Mouse (Mus musculus) hindbrain, embryonic 14.5 days (tissue): ENCODE measurements around the gene Gm3099. TPM values are rescaled to one million over a fixed set of nuclear protein-coding genes. Genes with fewer than 3 reads are reported as not detected.
"Not testable (repeated sequence)": the region's sequence is repeated elsewhere in the genome, so short reads cannot be mapped to it uniquely, and the experiment has no call there.

Source experiments
- ATAC-seq: fragments of 200-750 bp; cut with Nextera tagmentation; 2 replicates; pipeline ENCODE4 v1.8.0; 2017; ENCODE audit warnings: moderate number of reproducible peaks, mild to moderate bottlenecking, moderate TSS enrichment, moderate library complexity; ENCODE audit not compliant: low FRiP score
- DNase-seq: peaks from one replicate; pipeline ENCODE4 v3.0.0-alpha.2; 2015; ENCODE audit warnings: low spot score
- H3K27ac ChIP-seq: fragments of 300-500 bp; sonication (generic); 2 replicates; pipeline ENCODE4 v1.5.1; 2014; ENCODE audit warnings: mild to moderate bottlenecking, moderate library complexity
- H3K27me3 ChIP-seq: fragments of 300-500 bp; sonication (generic); 2 replicates; pipeline ENCODE4 v1.6.1; 2014; ENCODE audit warnings: mild to moderate bottlenecking, low read length, mixed read lengths; ENCODE audit not compliant: control insufficient read depth, insufficient read depth
- H3K36me3 ChIP-seq: fragments of 300-500 bp; sonication (generic); replicated peaks from 2 replicates; pipeline ENCODE4 v1.6.1; 2014; ENCODE audit not compliant: control insufficient read depth, insufficient read depth
- H3K4me1 ChIP-seq: fragments of 300-500 bp; sonication (generic); replicated peaks from 2 replicates; pipeline ENCODE4 v1.6.1; 2014; ENCODE audit warnings: antibody characterized with exemption, low read length, mixed read lengths; ENCODE audit not compliant: control insufficient read depth, insufficient read depth
- H3K4me2 ChIP-seq: fragments of 300-500 bp; sonication (generic); replicated peaks from 2 replicates; pipeline ENCODE4 v1.6.1; 2014; ENCODE audit warnings: mild to moderate bottlenecking, moderate library complexity
- H3K4me3 ChIP-seq: fragments of 300-500 bp; sonication (generic); replicated peaks from 2 replicates; pipeline ENCODE4 v1.5.1; 2014; ENCODE audit warnings: mild to moderate bottlenecking, low read length
- H3K9ac ChIP-seq: fragments of 300-500 bp; sonication (generic); 2 replicates; pipeline ENCODE4 v1.6.1; 2014
- H3K9me3 ChIP-seq: fragments of 300-500 bp; sonication (generic); 2 replicates; pipeline ENCODE4 v1.6.1; 2016; ENCODE audit warnings: low read length; ENCODE audit not compliant: control insufficient read depth
- WGBS: fragments of 180-500 bp; shearing (Covaris S2); extraction: QIAGEN DNeasy Blood & Tissue Kit; methylation state at CpG from one replicate; pipeline ENCODE4 v1.1.7; 2014; 5-methylcytosine and 5-hydroxymethylcytosine counted together
- polyA plus RNA-seq: library from polyadenylated mRNA; unstranded; fragments of >200 nt; fragmentation: Nextera tagmentation; extraction: Ambion mirVana; gene quantifications from 2 replicates; pipeline ENCODE4 v1.2.1, GENCODE M21; 2014

The Gm3099 gene
- polyA plus RNA-seq, result not detected in 2 replicates

GRCm38 (mm10) chr14:3998094-3998493, at the start of gene Gm3099:
Gene Gm3099 (plus strand): TSS chr14:3998394.
- not testable (repeated sequence) for H3K36me3 ChIP-seq, H3K27ac ChIP-seq, H3K4me3 ChIP-seq, ATAC-seq, DNase-seq, H3K4me1 ChIP-seq, H3K4me2 ChIP-seq, H3K27me3 ChIP-seq, H3K9me3 ChIP-seq, H3K9ac ChIP-seq
- 89% methylated on average over 1 of the region's 3 CpGs for WGBS

- not testable (repeated sequence) for H3K27me3 ChIP-seq, H3K9ac ChIP-seq, H3K27ac ChIP-seq, H3K36me3 ChIP-seq, H3K4me1 ChIP-seq, H3K4me3 ChIP-seq, ATAC-seq, DNase-seq, H3K4me2 ChIP-seq, H3K9me3 ChIP-seq
- WGBS, result no CpG with 5 or more reads among the region's 2 CpGs
These were observed 34.9 kb upstream of the Gm3099 start, which contains the start of gene Gm3095 for GRCm38 (mm10) chr14:3963247-3963646. Gene Gm3095 (plus strand): TSS chr14:3963547.

- not testable (repeated sequence) for H3K4me2 ChIP-seq, H3K4me1 ChIP-seq, H3K9me3 ChIP-seq, H3K9ac ChIP-seq, H3K4me3 ChIP-seq, DNase-seq, ATAC-seq, H3K36me3 ChIP-seq, H3K27me3 ChIP-seq, H3K27ac ChIP-seq
- WGBS, result 100% methylated on average over 1 of the region's 3 CpGs
These were observed 25.4 kb downstream of the Gm3099 start, which contains the start of gene Gm5796 for GRCm38 (mm10) chr14:4023641-4024040. Gene Gm5796 (plus strand): TSS chr14:4023941.

Other genes starting within 250 kb of the Gm3099 start
- gene Gm3002, start 188.3 kb upstream of the Gm3099 start, polyA plus RNA-seq, result 4.8 and 5.3 TPM in 2 replicates
- gene Gm3033, start 152.1 kb upstream of the Gm3099 start, polyA plus RNA-seq, result not detected in 2 replicates
- gene Gm2916, start 114.2 kb upstream of the Gm3099 start, polyA plus RNA-seq, result 0.23 TPM in 1 of 2 replicates, not detected in the other
- not detected in 2 replicates for gene Gm3029, start 66.6 kb upstream of the Gm3099 start, polyA plus RNA-seq
- 2.2 TPM in 2 replicates for gene Gm3095, start 34.8 kb upstream of the Gm3099 start, polyA plus RNA-seq
- 4.1 and 4.7 TPM in 2 replicates for gene Gm5796, start 25.5 kb downstream of the Gm3099 start, polyA plus RNA-seq
- not detected in 2 replicates for gene Gm3115, start 85.7 kb downstream of the Gm3099 start, polyA plus RNA-seq
- 5.2 and 6.4 TPM in 2 replicates for gene Gm8108, start 112.1 kb downstream of the Gm3099 start, polyA plus RNA-seq
- gene Gm3127, start 166.6 kb downstream of the Gm3099 start, polyA plus RNA-seq, result not detected in 2 replicates
- gene Gm2974, start 184.2 kb downstream of the Gm3099 start, polyA plus RNA-seq, result 11.1 and 11.7 TPM in 2 replicates